Mouse (Mus musculus) limb, embryonic 15.5 days (tissue): ENCODE measurements at regions not wholly inside any gene's neighbourhood (a gene's known extent, or its start where the extent isn't known, plus 50 kb on each side); places are given as distances from the start of the nearest gene placed in this dataset.

ENCODE experiments used
- ATAC-seq: fragments of 200-750 bp; cut with Nextera tagmentation; 2 replicates; pipeline ENCODE4 v1.8.0; 2017; ENCODE audit warnings: low read depth, moderate TSS enrichment; ENCODE audit not compliant: insufficient number of reproducible peaks, low FRiP score, low TSS enrichment
- H3K27ac ChIP-seq: fragments of 300-500 bp; sonication (generic); 2 replicates; pipeline ENCODE4 v1.5.1; 2015; ENCODE audit warnings: moderate library complexity, mild to moderate bottlenecking, inconsistent platforms
- H3K27me3 ChIP-seq: fragments of 300-500 bp; sonication (generic); 2 replicates; pipeline ENCODE4 v1.6.1; 2015; ENCODE audit warnings: inconsistent platforms
- H3K36me3 ChIP-seq: fragments of 300-500 bp; sonication (generic); 2 replicates; pipeline ENCODE4 v1.6.1; 2015; ENCODE audit warnings: inconsistent platforms
- H3K4me1 ChIP-seq: fragments of 300-500 bp; sonication (generic); 2 replicates; pipeline ENCODE4 v1.6.1; 2015; ENCODE audit warnings: inconsistent platforms
- H3K4me2 ChIP-seq: fragments of 300-500 bp; sonication (generic); 2 replicates; pipeline ENCODE4 v1.6.1; 2015; ENCODE audit warnings: mild to moderate bottlenecking, inconsistent platforms
- H3K4me3 ChIP-seq: fragments of 300-500 bp; sonication (generic); 2 replicates; pipeline ENCODE4 v1.5.1; 2015; ENCODE audit warnings: mild to moderate bottlenecking, inconsistent platforms
- H3K9ac ChIP-seq: fragments of 300-500 bp; sonication (generic); 2 replicates; pipeline ENCODE4 v1.6.1; 2015; ENCODE audit warnings: inconsistent platforms
- H3K9me3 ChIP-seq: fragments of 300-500 bp; sonication (generic); 2 replicates; pipeline ENCODE4 v1.6.1; 2016; ENCODE audit warnings: inconsistent platforms
- WGBS: fragments of 180-500 bp; shearing (Covaris S2); methylation state at CpG from one replicate; pipeline ENCODE4 v1.1.7; 2015; 5-methylcytosine and 5-hydroxymethylcytosine counted together

DNA sequence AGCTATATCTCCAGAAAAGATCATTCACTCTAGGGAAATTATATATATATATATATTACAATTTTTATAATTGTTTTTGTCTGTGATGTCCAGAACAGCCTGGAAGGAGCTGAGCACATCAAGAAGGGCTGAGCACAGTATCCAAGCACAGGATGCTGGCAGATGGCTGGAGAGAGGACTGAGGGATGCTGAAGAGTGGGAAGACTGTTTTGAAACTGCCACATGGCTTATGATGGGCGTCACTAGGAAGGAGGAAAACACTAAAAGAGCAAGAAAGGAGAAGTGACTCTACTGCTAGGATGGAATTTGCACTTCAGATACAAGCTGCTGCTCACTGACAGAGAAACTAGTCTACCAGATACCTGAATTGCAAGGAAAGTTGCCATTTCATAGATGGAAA lies 50.4 kb upstream of the Atg10 start:
- Histone ChIP-seq H3K27me3 (no peaks in the 10 kb centered on the region), H3K4me1 (peaks cover 6% of the 10 kb centered on the region; the same call in 1 of the 2 replicates), H3K4me2 (no peak overlapping the region), H3K9me3 (no peaks in the 10 kb centered on the region), H3K9ac (no peak overlapping the region), H3K36me3 (no peaks in the 10 kb centered on the region), H3K27ac (no peak overlapping the region), H3K4me3 (no peak overlapping the region)
- WGBS, result 80% methylated on average over 1 of the region's 1 CpGs
- no peak for ATAC-seq

DNA sequence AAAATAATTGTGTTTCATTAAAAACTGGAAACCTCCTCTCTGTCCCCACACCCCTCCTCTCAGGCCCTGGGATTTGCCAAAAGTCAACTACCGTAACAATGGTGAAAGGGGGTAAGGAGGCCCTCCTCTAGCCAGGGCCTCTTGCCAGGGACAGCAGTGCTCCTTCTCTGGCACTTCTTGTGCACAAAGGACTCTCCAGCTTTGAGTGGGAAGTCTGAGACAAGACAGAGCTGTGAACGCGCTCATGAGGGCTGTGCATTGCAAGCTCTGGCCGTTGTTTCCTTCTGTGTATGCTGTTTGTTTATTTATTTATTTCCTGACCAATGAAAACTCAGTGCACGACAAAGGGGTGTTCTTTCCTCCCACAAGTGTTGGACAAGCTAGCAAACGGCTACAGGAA lies 50.8 kb upstream of the Atg10 start:
- Histone ChIP-seq H3K27ac (no peak overlapping the region), H3K4me1 (peaks cover 6% of the 10 kb centered on the region; the same call in 1 of the 2 replicates), H3K9me3 (no peaks in the 10 kb centered on the region), H3K9ac (no peak overlapping the region), H3K27me3 (no peaks in the 10 kb centered on the region), H3K4me2 (no peak overlapping the region), H3K36me3 (no peaks in the 10 kb centered on the region), H3K4me3 (no peak overlapping the region)
- ATAC-seq, result no peak
- WGBS, result 68% methylated on average over 6 of the region's 6 CpGs

DNA sequence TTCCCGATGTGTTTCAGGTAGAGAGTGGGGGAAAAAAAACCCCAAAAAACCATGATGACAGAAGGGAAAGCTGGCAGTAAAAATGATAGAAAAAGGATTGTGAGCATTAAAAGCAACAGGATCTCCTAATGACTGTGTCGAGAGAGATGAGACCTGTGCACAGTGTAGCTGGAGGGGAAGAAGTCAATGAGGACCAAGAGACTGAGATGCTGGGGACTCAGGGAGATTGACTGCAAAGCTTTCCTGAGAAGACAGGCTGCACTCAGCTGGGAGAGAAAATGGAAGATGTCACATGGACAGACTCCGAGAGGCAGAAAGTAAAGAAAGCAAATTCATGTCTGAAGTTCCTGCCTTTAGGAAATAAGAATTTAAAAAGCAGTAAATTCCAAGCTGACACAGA lies 55.7 kb upstream of the Atg10 start:
- H3K27me3 ChIP-seq, result no peaks in the 10 kb centered on the region
- H3K27ac ChIP-seq, result no peak overlapping the region
- no peak overlapping the region for H3K4me3 ChIP-seq
- no peak overlapping the region for H3K4me2 ChIP-seq
- ATAC-seq, result no peak
- H3K36me3 ChIP-seq, result no peaks in the 10 kb centered on the region
- WGBS, result 65% methylated on average over 3 of the region's 3 CpGs
- H3K9me3 ChIP-seq, result no peaks in the 10 kb centered on the region
- H3K9ac ChIP-seq, result no peak overlapping the region
- H3K4me1 ChIP-seq, result peaks cover 4% of the 10 kb centered on the region; the same call in 1 of the 2 replicates

DNA sequence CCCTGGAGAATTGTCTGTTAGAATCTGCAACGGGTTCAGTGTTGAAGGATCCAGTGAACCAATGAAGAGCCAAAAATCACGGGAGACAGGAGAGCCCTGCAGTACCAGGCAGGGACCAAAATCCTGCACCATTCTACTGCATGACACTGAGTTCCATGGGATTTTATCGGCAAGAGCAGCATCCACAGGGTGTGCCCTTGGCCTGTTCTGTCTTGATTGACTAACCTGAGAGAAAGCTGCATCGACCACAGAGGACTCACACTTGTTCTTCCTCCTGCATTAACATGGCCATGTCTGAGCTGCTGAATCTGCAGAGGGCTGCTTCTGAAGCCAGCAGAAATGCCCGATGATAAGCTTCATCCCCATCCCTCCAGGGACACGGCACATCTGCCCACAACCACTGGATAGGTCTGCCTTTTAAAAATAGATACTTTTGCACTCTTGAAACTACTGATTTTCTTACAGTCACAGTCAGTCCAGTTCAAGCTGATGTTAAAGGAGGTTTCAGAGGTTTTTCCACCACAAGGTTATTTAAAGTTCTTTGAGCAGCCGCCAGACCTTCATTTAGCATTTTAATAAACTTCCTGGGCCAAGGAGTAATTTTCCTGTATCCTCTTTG lies 71.9 kb upstream of the Atg10 start:
- ATAC-seq, result no peak
- no peaks in the 10 kb centered on the region for H3K4me1 ChIP-seq
- H3K27ac ChIP-seq, result no peak overlapping the region
- H3K9me3 ChIP-seq, result no peaks in the 10 kb centered on the region
- no peak overlapping the region for H3K4me2 ChIP-seq
- H3K27me3 ChIP-seq, result no peaks in the 10 kb centered on the region
- H3K4me3 ChIP-seq, result no peak overlapping the region
- H3K9ac ChIP-seq, result no peak overlapping the region
- no peaks in the 10 kb centered on the region for H3K36me3 ChIP-seq
- WGBS, result 71% methylated on average over 7 of the region's 7 CpGs

DNA sequence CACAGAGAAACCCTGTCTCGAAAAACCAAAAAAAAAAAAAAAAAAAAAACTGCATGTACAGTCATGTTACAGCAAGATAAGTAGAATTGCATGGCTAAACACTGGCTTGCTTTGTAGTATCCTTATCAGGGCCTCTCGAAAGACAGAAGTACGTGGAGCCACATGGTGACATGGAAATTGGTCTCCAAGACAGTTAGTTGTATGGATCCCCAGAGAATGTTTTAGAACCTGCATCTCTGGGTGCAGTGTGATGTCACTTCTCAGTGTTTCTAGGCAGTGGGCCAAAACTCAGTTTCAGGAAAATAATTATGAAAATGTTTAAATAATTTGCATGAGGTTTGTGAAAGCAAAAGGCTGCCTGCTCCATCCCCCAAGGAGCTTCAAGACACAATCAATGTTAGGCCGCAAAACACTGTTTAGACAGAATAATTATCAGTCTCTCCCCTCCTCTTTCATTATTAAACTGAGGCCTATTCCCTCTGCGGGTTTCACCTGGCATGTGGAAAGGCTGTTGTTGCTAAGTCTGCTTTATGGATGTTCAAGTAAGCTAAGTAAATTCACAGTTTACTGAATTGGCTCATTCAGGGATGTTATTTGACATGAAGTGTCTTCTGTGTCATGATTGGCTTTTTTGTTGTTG lies 72.9 kb upstream of the Atg10 start:
- Histone ChIP-seq H3K4me1 (no peaks in the 10 kb centered on the region), H3K27ac (no peak overlapping the region), H3K9me3 (no peaks in the 10 kb centered on the region), H3K36me3 (no peaks in the 10 kb centered on the region), H3K4me2 (no peak overlapping the region), H3K27me3 (no peaks in the 10 kb centered on the region), H3K4me3 (no peak overlapping the region), H3K9ac (no peak overlapping the region)
- ATAC-seq, result no peak
- WGBS, result 71% methylated on average over 5 of the region's 5 CpGs

DNA sequence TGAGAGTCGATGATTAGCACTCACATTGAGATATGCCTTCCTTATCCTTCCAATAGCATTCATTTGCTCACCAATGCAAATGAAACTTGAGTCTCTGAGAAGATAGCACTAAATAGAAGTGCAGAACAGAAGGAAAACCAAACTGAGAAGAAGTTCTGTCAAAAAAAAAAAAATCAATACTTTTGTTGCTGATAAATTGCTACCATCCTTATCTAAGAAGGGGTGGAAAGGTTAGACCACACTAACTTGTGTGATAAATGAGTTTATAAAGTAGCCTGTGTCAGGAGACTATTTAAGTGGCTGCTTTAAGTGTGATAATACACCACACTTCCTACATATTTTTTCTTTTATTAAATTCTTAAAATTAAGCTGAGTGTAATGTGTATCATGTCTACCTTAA lies 78.1 kb upstream of the Atg10 start:
- Histone ChIP-seq H3K27me3 (no peaks in the 10 kb centered on the region), H3K4me1 (no peaks in the 10 kb centered on the region), H3K36me3 (no peaks in the 10 kb centered on the region), H3K27ac (no peak overlapping the region), H3K9ac (no peak overlapping the region), H3K4me3 (no peak overlapping the region), H3K4me2 (no peak overlapping the region), H3K9me3 (no peaks in the 10 kb centered on the region)
- WGBS, result 90% methylated on average over 1 of the region's 1 CpGs
- ATAC-seq, result no peak

DNA sequence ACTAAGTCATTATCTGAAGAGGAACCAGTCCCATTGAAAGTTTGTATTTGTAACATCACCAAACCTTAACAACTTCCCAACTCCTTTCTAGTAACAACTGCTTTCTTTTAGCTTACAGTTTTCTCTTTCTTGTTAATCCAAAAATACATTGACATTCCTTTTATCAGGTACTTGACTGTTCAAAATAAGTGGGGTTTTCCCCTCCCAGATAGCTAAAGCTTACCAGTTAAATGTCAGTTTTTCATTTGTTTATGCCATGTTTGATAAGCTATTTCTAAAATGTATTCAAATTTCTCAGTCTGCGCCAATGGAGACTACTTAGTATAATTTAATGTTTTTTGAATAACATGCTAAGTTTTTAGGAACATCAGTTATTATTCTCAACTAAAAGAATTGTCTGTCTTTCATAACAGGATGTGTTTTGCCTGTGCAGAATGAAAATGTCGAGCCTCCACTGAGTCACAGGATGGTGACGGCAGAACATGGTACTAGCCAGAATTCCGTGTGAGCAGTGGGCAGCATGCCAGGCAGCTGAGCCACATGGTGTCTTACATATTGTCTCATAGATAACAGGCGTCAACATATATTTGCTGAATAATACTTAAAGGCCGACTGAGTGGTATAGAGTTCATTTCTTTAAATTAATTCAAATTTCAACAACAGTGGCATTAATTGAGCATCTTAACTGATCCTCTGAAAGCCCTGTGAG lies 82.1 kb upstream of the Atg10 start:
- Histone ChIP-seq H3K27me3 (no peaks in the 10 kb centered on the region), H3K9ac (no peak overlapping the region), H3K4me3 (no peak overlapping the region), H3K36me3 (no peaks in the 10 kb centered on the region), H3K27ac (no peak overlapping the region), H3K4me2 (no peak overlapping the region), H3K9me3 (no peaks in the 10 kb centered on the region), H3K4me1 (no peaks in the 10 kb centered on the region)
- 68% methylated on average over 6 of the region's 6 CpGs for WGBS
- ATAC-seq, result no peak

DNA sequence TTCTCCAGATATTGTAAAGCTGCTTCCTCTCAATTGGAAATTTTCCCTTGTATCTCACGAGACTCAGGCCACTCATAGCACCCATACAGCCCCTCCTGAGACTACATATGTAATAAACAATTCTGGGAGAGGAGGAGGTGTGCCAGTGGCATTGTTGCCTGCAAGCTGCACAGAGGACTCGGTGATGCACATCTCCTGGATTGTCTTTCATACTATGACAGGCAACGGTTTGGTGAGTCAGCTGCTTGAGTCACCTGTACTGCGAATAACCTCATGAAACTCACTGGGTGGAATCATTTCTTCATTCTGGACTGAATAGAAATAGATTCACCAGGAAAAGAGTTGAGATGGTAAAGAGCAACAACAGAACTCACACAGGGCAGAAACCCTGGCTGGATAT lies 82.8 kb upstream of the Atg10 start:
- H3K9me3 ChIP-seq, result no peaks in the 10 kb centered on the region

DNA sequence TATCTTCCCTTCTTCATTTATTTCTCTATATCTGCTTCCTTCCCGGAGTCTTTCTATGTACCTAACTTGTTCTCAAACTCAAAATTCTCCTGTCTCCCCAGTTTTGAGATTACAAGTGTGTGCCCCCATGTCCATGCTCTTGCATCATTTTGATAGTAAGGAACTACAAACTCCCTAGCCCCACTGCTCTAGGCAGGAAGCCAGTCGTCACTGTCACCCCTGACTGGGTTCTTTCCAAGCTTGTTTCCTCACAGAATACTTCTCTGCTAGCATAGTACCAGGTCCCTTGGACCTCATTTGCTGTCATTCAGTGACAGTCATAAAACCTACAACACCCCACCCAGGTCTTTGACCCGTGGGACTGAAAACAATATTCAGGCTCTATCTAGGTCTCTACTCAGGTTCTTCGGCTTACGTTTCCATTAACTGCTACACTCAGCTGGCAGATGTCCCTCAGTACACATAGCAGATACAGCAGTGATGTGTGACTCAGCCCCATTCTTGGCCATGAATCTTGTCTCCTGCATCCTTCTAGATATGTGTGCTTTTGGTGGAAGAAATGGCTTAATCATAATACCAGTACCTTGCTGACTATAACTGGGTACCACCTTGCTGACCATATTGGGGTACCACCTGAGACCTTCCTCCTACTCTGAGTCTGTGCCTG lies 89.3 kb upstream of the Atg10 start:
- Histone ChIP-seq H3K9me3 (no peaks in the 10 kb centered on the region), H3K4me2 (no peak overlapping the region), H3K4me1 (no peaks in the 10 kb centered on the region), H3K9ac (no peak overlapping the region), H3K27ac (no peak overlapping the region), H3K4me3 (no peak overlapping the region), H3K36me3 (no peaks in the 10 kb centered on the region), H3K27me3 (no peaks in the 10 kb centered on the region)
- ATAC-seq, result no peak
- 72% methylated on average over 5 of the region's 5 CpGs for WGBS

More for the DNA sequence above, 82.8 kb upstream of the Atg10 start:
- H3K4me2 ChIP-seq, result no peak overlapping the region
- H3K27me3 ChIP-seq, result no peaks in the 10 kb centered on the region
- H3K36me3 ChIP-seq, result no peaks in the 10 kb centered on the region
- no peak overlapping the region for H3K9ac ChIP-seq
- H3K4me3 ChIP-seq, result no peak overlapping the region
- H3K4me1 ChIP-seq, result no peaks in the 10 kb centered on the region
- no peak overlapping the region for H3K27ac ChIP-seq
- ATAC-seq, result no peak
- WGBS, result 77% methylated on average over 4 of the region's 4 CpGs

DNA sequence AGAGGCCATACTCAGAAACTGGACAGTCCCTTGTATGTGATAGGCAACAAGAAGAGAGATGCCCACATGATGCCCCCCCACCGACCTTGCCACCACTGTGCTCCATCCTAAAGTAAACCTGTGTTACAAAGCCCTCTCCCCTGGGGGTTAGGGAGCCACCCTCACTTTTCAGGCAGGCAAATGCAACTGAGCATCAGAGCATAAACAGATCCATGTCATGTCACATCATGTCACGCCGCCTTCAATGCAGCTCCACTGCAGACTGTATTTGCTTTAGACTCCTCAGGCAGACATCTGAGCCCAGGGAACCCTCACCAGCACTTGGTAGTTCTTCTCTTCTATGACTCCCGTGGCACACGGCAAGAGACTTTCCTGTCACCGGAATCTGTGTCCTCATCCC lies 98.6 kb upstream of the Atg10 start:
- Histone ChIP-seq H3K36me3 (no peaks in the 10 kb centered on the region), H3K4me2 (no peak overlapping the region), H3K4me1 (no peaks in the 10 kb centered on the region), H3K9ac (no peak overlapping the region), H3K4me3 (no peak overlapping the region), H3K27me3 (no peaks in the 10 kb centered on the region), H3K9me3 (no peaks in the 10 kb centered on the region), H3K27ac (no peak overlapping the region)
- WGBS, result 87% methylated on average over 6 of the region's 6 CpGs
- no peak for ATAC-seq

DNA sequence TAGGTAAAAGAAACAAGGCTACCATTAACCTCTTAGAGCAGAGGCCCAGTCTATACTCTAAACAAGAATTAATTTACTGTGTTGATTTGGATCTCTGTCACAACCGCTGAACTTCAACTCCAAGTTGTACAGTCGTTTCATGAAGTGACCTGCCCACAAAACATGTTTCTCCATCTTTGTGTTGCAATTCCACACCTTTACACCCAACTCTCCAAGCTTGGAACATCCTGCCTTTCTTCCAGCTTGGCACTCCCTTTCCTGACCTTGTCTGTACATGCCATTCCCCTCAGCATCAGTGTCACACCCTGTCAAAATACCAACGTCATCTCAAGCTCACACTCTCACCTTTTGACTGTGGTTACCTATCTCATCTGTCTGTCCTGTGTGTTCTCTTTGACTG lies 103.1 kb upstream of the Atg10 start:
- Histone ChIP-seq H3K27ac (no peak overlapping the region), H3K4me3 (no peak overlapping the region), H3K27me3 (no peaks in the 10 kb centered on the region), H3K36me3 (no peaks in the 10 kb centered on the region), H3K9ac (no peak overlapping the region), H3K9me3 (no peaks in the 10 kb centered on the region), H3K4me1 (no peaks in the 10 kb centered on the region), H3K4me2 (no peak overlapping the region)
- WGBS, result 71% methylated on average over 3 of the region's 3 CpGs
- ATAC-seq, result no peak

DNA sequence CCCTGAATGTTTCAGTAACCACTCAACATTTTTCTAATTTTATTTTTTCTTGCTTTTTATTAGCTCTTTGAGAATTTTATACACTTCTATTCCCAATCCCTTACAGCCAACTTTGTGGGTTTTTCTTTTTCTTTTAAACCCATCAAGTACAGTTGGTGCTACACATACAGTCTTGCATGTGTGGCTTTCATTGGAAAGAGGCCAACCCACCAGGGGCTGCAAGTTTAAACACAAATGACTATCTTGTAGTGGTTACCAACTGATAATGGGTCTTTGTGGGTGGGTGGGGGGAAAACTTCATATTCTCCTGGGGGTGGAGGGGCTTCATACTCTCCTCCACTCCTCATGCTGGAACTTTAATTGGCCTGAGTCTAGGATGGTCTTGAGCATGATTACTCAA lies 110.5 kb upstream of the Atg10 start:
- no peaks in the 10 kb centered on the region for H3K36me3 ChIP-seq
- no peaks in the 10 kb centered on the region for H3K4me1 ChIP-seq
- no peak for ATAC-seq
- H3K27ac ChIP-seq, result no peak overlapping the region
- no peak overlapping the region for H3K4me3 ChIP-seq
- no peak overlapping the region for H3K9ac ChIP-seq
- no peaks in the 10 kb centered on the region for H3K27me3 ChIP-seq
- no peaks in the 10 kb centered on the region; the same call in 1 of the 2 replicates for H3K9me3 ChIP-seq
- no peak overlapping the region for H3K4me2 ChIP-seq
